Mouse (Mus musculus): ENCODE results near the gene Kif5a. TPM values are rescaled to one million over a fixed set of nuclear protein-coding genes. Genes with fewer than 3 reads are reported as not detected.
A peak's percentile ranks its signal among the peaks of the same experiment; 100 is the strongest.

Gene Kif5a
- polyA plus RNA-seq, 1 experiment from 2014 or later = 14.6 TPM

DNA sequence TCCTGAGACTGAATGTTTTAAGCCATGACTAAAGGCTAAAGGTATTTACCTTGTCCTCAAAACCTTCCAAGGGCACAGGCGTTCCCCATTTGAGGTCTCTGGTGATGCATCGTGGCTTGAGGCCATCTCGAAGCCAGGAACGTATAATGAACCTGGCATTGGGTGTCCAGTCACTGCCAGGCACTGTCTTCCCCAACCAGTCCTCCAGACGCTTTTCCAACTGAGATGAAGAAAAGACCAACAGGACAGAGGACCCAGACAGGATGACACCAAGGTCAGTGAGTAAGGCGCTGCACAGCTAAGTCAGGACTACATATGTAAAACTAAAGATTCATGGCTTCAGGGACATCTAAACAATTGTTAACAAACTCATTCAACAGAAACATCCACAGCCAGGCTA, 37.2 kb upstream of the Kif5a start:
- ATAC-seq (ENCODE audit: low read depth) = no peak
- Histone ChIP-seq H3K4me1 (ENCODE audit: control insufficient read depth, insufficient read depth, low read length) (no peaks in the 10 kb centered on the region), H3K36me3 (ENCODE audit: control insufficient read depth, insufficient read depth, low read length) (peaks cover 99% of the 10 kb centered on the region), H3K4me3 (ENCODE audit: low read depth, low read length) (no peak overlapping the region), H3K9me3 (ENCODE audit: control insufficient read depth, low read length) (no peaks in the 10 kb centered on the region), H3K27ac (replicated peaks; ENCODE audit: low read depth, low read length) (no peak overlapping the region), H3K27me3 (replicated peaks; ENCODE audit: control insufficient read depth, insufficient read depth, low read length) (no peaks in the 10 kb centered on the region), H3K9ac (ENCODE audit: low read depth, low read length) (no peak overlapping the region), H3K4me2 (ENCODE audit: low read depth, low read length) (no peak overlapping the region)
- no peak for DNase-seq (ENCODE audit: low spot score)
- 92% methylated on average over 6 of the region's 6 CpGs for WGBS

DNA sequence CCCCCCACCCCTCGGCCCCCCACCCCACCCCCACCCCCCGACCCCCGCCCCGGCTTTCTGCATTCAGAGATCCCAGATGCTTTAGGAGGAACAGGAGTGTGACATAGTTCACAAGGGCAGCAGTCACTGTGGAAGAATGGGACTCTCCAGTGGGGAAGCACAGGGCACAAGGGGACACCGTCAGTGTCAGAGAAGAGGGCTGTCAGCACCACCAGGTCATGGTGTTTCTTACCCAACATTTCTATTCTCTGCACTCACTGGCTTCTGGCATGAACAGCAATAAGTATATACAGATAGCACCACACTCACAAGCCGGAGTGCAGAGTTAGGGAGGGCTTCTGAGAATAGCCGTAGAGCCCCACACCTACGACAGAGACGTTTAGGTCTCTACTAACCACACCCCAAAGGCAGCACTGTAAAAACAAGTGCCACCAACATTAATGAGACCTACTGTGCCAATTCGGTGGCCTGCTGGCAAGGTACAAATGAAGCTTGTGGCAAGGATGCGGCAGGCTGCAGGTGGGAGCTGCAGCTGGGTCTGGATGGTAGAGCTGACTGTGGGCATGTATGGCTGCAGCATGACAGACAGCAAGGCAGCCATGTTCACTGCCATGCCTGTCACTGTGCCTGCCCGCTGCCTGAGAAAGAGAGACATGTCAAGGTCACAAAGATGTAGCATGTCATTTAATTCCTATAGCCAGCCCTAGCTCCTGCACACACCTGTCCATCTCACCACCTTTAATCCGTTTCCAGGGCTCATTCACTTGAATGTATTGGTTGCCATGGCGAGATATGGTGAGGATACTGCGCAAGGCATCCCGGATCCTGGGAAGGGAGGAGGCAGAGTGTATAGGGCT, 34.1 kb upstream of the Kif5a start:
- Histone ChIP-seq H3K9ac (ENCODE audit: low read depth, low read length) (no peak overlapping the region), H3K27me3 (replicated peaks; ENCODE audit: control insufficient read depth, insufficient read depth, low read length) (no peaks in the 10 kb centered on the region), H3K4me3 (ENCODE audit: low read depth, low read length) (no peak overlapping the region), H3K4me1 (ENCODE audit: control insufficient read depth, insufficient read depth, low read length) (peaks cover 4% of the 10 kb centered on the region), H3K9me3 (ENCODE audit: control insufficient read depth, low read length) (no peaks in the 10 kb centered on the region), H3K4me2 (ENCODE audit: low read depth, low read length) (no peak overlapping the region), H3K27ac (replicated peaks; ENCODE audit: low read depth, low read length) (no peak overlapping the region), H3K36me3 (ENCODE audit: control insufficient read depth, insufficient read depth, low read length) (peaks cover 90% of the 10 kb centered on the region)
- ATAC-seq (ENCODE audit: low read depth) = no peak
- 89% methylated on average over 16 of the region's 16 CpGs for WGBS
- DNase-seq (ENCODE audit: low spot score) = no peak

- Histone ChIP-seq H3K27ac (replicated peaks; ENCODE audit: low read depth, low read length) (no peak overlapping the region), H3K4me3 (ENCODE audit: low read depth, low read length) (no peak overlapping the region), H3K4me2 (ENCODE audit: low read depth, low read length) (no peak overlapping the region), H3K4me1 (ENCODE audit: control insufficient read depth, insufficient read depth, low read length) (peaks cover 13% of the 10 kb centered on the region), H3K9me3 (ENCODE audit: control insufficient read depth, low read length) (no peaks in the 10 kb centered on the region), H3K36me3 (ENCODE audit: control insufficient read depth, insufficient read depth, low read length) (peaks cover 80% of the 10 kb centered on the region), H3K9ac (ENCODE audit: low read depth, low read length) (no peak overlapping the region), H3K27me3 (replicated peaks; ENCODE audit: control insufficient read depth, insufficient read depth, low read length) (no peaks in the 10 kb centered on the region)
- WGBS = 89% methylated on average over 21 of the region's 24 CpGs
- ATAC-seq (ENCODE audit: low read depth) (no peak), DNase-seq (ENCODE audit: low spot score) (no peak)
Observed at GRCm38 (mm10) chr10:127295986-127296794, 33.0 kb upstream of the Kif5a start.

- H3K4me2 ChIP-seq (ENCODE audit: low read depth, low read length) = no peak overlapping the region
Observed at GRCm38 (mm10) chr10:127294895-127295510, 31.9 kb upstream of the Kif5a start.

GRCm38 (mm10) chr10:127293590-127294113, 30.5 kb upstream of the Kif5a start:
- H3K9ac ChIP-seq (ENCODE audit: low read depth, low read length) = no peak overlapping the region
- 78% methylated on average over 3 of the region's 3 CpGs for WGBS
- ATAC-seq (ENCODE audit: low read depth) (no peak), DNase-seq (ENCODE audit: low spot score) (no peak)
- H3K4me1 ChIP-seq (ENCODE audit: control insufficient read depth, insufficient read depth, low read length) = peaks cover 13% of the 10 kb centered on the region
- H3K36me3 ChIP-seq (ENCODE audit: control insufficient read depth, insufficient read depth, low read length) = peaks cover 54% of the 10 kb centered on the region
- H3K4me2 ChIP-seq (ENCODE audit: low read depth, low read length) = no peak overlapping the region
- no peaks in the 10 kb centered on the region for H3K27me3 ChIP-seq (replicated peaks; ENCODE audit: control insufficient read depth, insufficient read depth, low read length)
- no peak overlapping the region for H3K27ac ChIP-seq (replicated peaks; ENCODE audit: low read depth, low read length)
- H3K9me3 ChIP-seq (ENCODE audit: control insufficient read depth, low read length) = no peaks in the 10 kb centered on the region
- no peak overlapping the region for H3K4me3 ChIP-seq (ENCODE audit: low read depth, low read length)

More at GRCm38 (mm10) chr10:127294895-127295510, 31.9 kb upstream of the Kif5a start:
- peaks cover 68% of the 10 kb centered on the region for H3K36me3 ChIP-seq (ENCODE audit: control insufficient read depth, insufficient read depth, low read length)
- H3K9ac ChIP-seq (ENCODE audit: low read depth, low read length) = no peak overlapping the region
- WGBS = 94% methylated on average over 10 of the region's 10 CpGs
- DNase-seq (ENCODE audit: low spot score) (no peak), ATAC-seq (ENCODE audit: low read depth) (no peak)
- H3K4me3 ChIP-seq (ENCODE audit: low read depth, low read length) = no peak overlapping the region
- H3K27me3 ChIP-seq (replicated peaks; ENCODE audit: control insufficient read depth, insufficient read depth, low read length) = no peaks in the 10 kb centered on the region
- H3K9me3 ChIP-seq (ENCODE audit: control insufficient read depth, low read length) = no peaks in the 10 kb centered on the region
- peaks cover 13% of the 10 kb centered on the region for H3K4me1 ChIP-seq (ENCODE audit: control insufficient read depth, insufficient read depth, low read length)
- no peak overlapping the region for H3K27ac ChIP-seq (replicated peaks; ENCODE audit: low read depth, low read length)

DNA sequence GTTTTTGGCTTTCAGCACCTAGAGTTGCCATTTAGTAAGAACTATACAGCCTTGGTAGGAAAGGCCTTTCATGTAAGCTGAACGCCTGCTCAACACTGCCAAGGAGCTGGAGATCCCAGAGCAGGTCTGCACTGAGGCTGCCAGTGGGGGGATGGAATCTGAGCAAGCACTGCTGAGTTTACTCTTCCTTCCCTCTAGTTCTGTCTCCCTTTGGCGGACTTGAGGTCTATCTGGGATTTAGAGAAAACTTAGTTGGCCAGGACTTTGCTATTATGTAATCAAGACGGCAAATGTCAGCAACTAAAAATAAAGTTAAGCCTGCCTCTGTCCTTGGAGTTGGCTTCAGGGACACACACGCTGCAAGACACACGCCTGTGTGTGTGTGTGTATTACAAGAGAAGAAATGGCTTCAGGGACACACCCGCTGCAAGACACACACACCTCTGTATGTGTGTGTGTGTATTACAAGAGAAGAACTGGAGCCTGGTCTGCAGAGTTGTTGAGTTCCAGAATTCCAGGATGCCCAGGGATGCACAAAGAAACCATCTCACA, 29.9 kb upstream of the Kif5a start:
- no peak for ATAC-seq (ENCODE audit: low read depth)
- H3K4me3 ChIP-seq (ENCODE audit: low read depth, low read length) = no peak overlapping the region
- no peaks in the 10 kb centered on the region for H3K27me3 ChIP-seq (replicated peaks; ENCODE audit: control insufficient read depth, insufficient read depth, low read length)
- peaks cover 13% of the 10 kb centered on the region for H3K4me1 ChIP-seq (ENCODE audit: control insufficient read depth, insufficient read depth, low read length)
- no peaks in the 10 kb centered on the region for H3K9me3 ChIP-seq (ENCODE audit: control insufficient read depth, low read length)
- 86% methylated on average over 6 of the region's 6 CpGs for WGBS
- H3K36me3 ChIP-seq (ENCODE audit: control insufficient read depth, insufficient read depth, low read length) = peaks cover 49% of the 10 kb centered on the region
- H3K27ac ChIP-seq (replicated peaks; ENCODE audit: low read depth, low read length) = no peak overlapping the region
- no peak for DNase-seq (ENCODE audit: low spot score)
- H3K9ac ChIP-seq (ENCODE audit: low read depth, low read length) = no peak overlapping the region
- H3K4me2 ChIP-seq (ENCODE audit: low read depth, low read length) = 0 out of 2 replicates have a peak overlapping the region, but pooled peaks have one; percentile 95

GRCm38 (mm10) chr10:127291881-127292638, 28.9 kb upstream of the Kif5a start:
- peak overlapping the region; percentile 68 for H3K9ac ChIP-seq (ENCODE audit: low read depth, low read length)
- no peaks in the 10 kb centered on the region for H3K27me3 ChIP-seq (replicated peaks; ENCODE audit: control insufficient read depth, insufficient read depth, low read length)
- no peak for DNase-seq (ENCODE audit: low spot score)
- no peaks in the 10 kb centered on the region for H3K9me3 ChIP-seq (ENCODE audit: control insufficient read depth, low read length)
- no peak for ATAC-seq (ENCODE audit: low read depth)
- peak overlapping the region; percentile 16; the same call in 1 of the 2 replicates for H3K27ac ChIP-seq (replicated peaks; ENCODE audit: low read depth, low read length)
- peaks cover 41% of the 10 kb centered on the region for H3K36me3 ChIP-seq (ENCODE audit: control insufficient read depth, insufficient read depth, low read length)
- 48% methylated on average over 5 of the region's 5 CpGs for WGBS
- H3K4me1 ChIP-seq (ENCODE audit: control insufficient read depth, insufficient read depth, low read length) = peaks cover 21% of the 10 kb centered on the region
- H3K4me2 ChIP-seq (ENCODE audit: low read depth, low read length) = peak overlapping the region; percentile 95
- peak overlapping the region; percentile 59 for H3K4me3 ChIP-seq (ENCODE audit: low read depth, low read length)

Measured in embryonic facial prominence, embryonic 14.5 days (tissue).